Mouse (Mus musculus) splenic B cell, adult 2 months (primary cell): ENCODE measurements at regions not wholly inside any gene's neighbourhood (a gene's known extent, or its start where the extent isn't known, plus 50 kb on each side); places are given as distances from the start of the nearest gene placed in this dataset.

Experiments
- DNase-seq: peaks from one replicate; pipeline ENCODE4 v3.0.0-alpha.2; 2011; ENCODE audit warnings: low read depth, low spot score
- H3K27me3 ChIP-seq: 2 replicates; pipeline ENCODE4 v1.6.1; 2012; ENCODE audit warnings: mild to moderate bottlenecking, low read length, moderate library complexity, mixed read lengths; ENCODE audit not compliant: control insufficient read depth, poor library complexity, insufficient read depth, severe bottlenecking
- H3K36me3 ChIP-seq: 2 replicates; pipeline ENCODE4 v1.6.1; 2012; ENCODE audit warnings: mild to moderate bottlenecking, low read length, moderate library complexity, mixed read lengths; ENCODE audit not compliant: control insufficient read depth, poor library complexity, insufficient read depth, severe bottlenecking

- DNase-seq, result no peak
- H3K36me3 ChIP-seq, result no peaks in the 10 kb centered on the region
Observed at GRCm38 (mm10) chr15:70920138-70920537, 2914.2 kb upstream of the Gm6569 start.

DNA sequence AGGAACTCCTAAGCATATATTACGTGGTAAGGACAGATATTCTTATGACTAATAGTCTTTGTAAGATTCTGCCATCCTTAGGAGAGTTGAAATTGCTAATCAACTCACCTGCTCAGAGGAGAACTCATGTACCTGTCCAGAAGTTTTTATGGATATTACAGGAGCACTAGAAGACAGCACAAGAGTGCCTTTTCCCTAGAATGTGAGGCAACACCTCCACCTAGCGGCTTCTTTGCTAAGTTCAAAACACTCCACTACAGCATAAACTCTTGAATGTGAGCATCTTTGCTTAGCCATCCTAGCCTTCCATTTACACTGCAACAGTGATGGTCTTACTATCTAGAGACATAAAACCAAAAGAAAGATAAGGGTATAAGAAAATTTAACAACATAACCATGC is 2913.5 kb upstream of the Gm6569 start:
- Histone ChIP-seq H3K36me3 (no peaks in the 10 kb centered on the region), H3K27me3 (no peaks in the 10 kb centered on the region)
- DNase-seq, result peak; percentile 13

More at GRCm38 (mm10) chr15:70920138-70920537, 2914.2 kb upstream of the Gm6569 start:
- H3K27me3 ChIP-seq, result no peaks in the 10 kb centered on the region
